Mouse (Mus musculus) liver, adult 2 months (tissue): ENCODE data around the gene Srcin1.

ENCODE experiments used
- CTCF ChIP-seq: fragments of 200-500 bp; IDR thresholded peaks from 2 replicates; pipeline ENCODE4 v1.5.1; 2011; ENCODE audit warnings: low read depth, low read length, control low read depth
- POLR2A ChIP-seq: fragments of 200-500 bp; IDR thresholded peaks from 2 replicates; pipeline ENCODE4 v1.6.1; 2011; ENCODE audit warnings: low read length, control low read depth; ENCODE audit not compliant: insufficient read depth; ENCODE audit errors: extremely low read depth

- no peak for TF ChIP-seq POLR2A
- no peak for TF ChIP-seq CTCF
Observed at GRCm38 (mm10) chr11:97575075-97575474, 911 bp downstream of the Srcin1 start.
